Mouse (Mus musculus) gastrocnemius, adult 8-10 months (tissue): ENCODE measurements at regions not wholly inside any gene's neighbourhood (a gene's known extent, or its start where the extent isn't known, plus 50 kb on each side); places are given as distances from the start of the nearest gene placed in this dataset.
A peak's percentile ranks its signal among the peaks of the same experiment; 100 is the strongest.

Experiments
- DNase-seq, 2 experiments: peaks; one replicate each; pipeline ENCODE4 v3.0.0; 2022; ENCODE audit warnings: low spot score in 2 of 2

GRCm38 (mm10) chr14:61819251-61819650 lies 212.0 kb downstream of the Kcnrg start:
- DNase-seq = no peak

GRCm38 (mm10) chr14:61834291-61834936 lies 227.2 kb downstream of the Kcnrg start:
- no peak for DNase-seq

- no peak for DNase-seq
These were observed 228.5 kb downstream of the Kcnrg start for GRCm38 (mm10) chr14:61835729-61836128.

GRCm38 (mm10) chr14:61836231-61836630 lies 229.0 kb downstream of the Kcnrg start:
- DNase-seq = no peak

- no peak for DNase-seq
These were observed 229.7 kb downstream of the Kcnrg start for GRCm38 (mm10) chr14:61836965-61837364.

- DNase-seq = no peak
These were observed 230.6 kb downstream of the Kcnrg start for GRCm38 (mm10) chr14:61837851-61838250.

GRCm38 (mm10) chr14:61842476-61842875 lies 235.2 kb downstream of the Kcnrg start:
- DNase-seq = no peak

- DNase-seq = no peak
These were observed 239.2 kb downstream of the Kcnrg start for GRCm38 (mm10) chr14:61846441-61846840.

GRCm38 (mm10) chr14:61850244-61850643 lies 243.0 kb downstream of the Kcnrg start:
- no peak for DNase-seq

GRCm38 (mm10) chr14:61857616-61858015 lies 250.4 kb downstream of the Kcnrg start:
- DNase-seq = no peak

- DNase-seq = no peak
These were observed 253.4 kb downstream of the Kcnrg start for GRCm38 (mm10) chr14:61860688-61861087.

- no peak for DNase-seq
These were observed 254.2 kb downstream of the Kcnrg start for GRCm38 (mm10) chr14:61861357-61861958.

GRCm38 (mm10) chr14:61862931-61863330 lies 255.7 kb downstream of the Kcnrg start:
- DNase-seq = no peak

- no peak for DNase-seq
These were observed 256.2 kb downstream of the Kcnrg start for GRCm38 (mm10) chr14:61863475-61863874.

GRCm38 (mm10) chr14:61866532-61867268 lies 259.4 kb downstream of the Kcnrg start:
- DNase-seq = no peak

- no peak for DNase-seq
These were observed 266.9 kb downstream of the Kcnrg start for GRCm38 (mm10) chr14:61874206-61874605.

- DNase-seq = no peak
These were observed 272.2 kb downstream of the Kcnrg start for GRCm38 (mm10) chr14:61879416-61879815.

GRCm38 (mm10) chr14:61880514-61881259 lies 273.4 kb downstream of the Kcnrg start:
- DNase-seq = no peak

GRCm38 (mm10) chr14:61885241-61886015 lies 278.2 kb downstream of the Kcnrg start:
- no peak for DNase-seq

- peak; percentile 9 to 35 for DNase-seq
These were observed 282.4 kb downstream of the Kcnrg start for GRCm38 (mm10) chr14:61889626-61890025.

- DNase-seq = no peak
These were observed 286.5 kb downstream of the Kcnrg start for GRCm38 (mm10) chr14:61893786-61894185.
